Mouse (Mus musculus) olfactory bulb, adult 2 months (tissue): ENCODE data around the gene Ppl.

ENCODE experiments used
- CTCF ChIP-seq: fragments of 200-500 bp; IDR thresholded peaks from 2 replicates; pipeline ENCODE4 v1.5.1; 2012; ENCODE audit warnings: low read depth, mild to moderate bottlenecking, low read length, moderate library complexity; ENCODE audit not compliant: insufficient read depth
- POLR2A ChIP-seq: fragments of 200-500 bp; IDR thresholded peaks from 2 replicates; pipeline ENCODE4 v1.6.1; 2012; ENCODE audit warnings: mild to moderate bottlenecking, low read depth, low read length, moderate library complexity; ENCODE audit not compliant: insufficient read depth

GRCm38 (mm10) chr16:5147037-5147385, 14.8 kb upstream of the Ppl start, which contains the start of gene Sec14l5:
- TF ChIP-seq POLR2A (no peak), CTCF (no peak)
